Mouse (Mus musculus) bone marrow macrophage, adult 2 months (primary cell): Measurements from ENCODE around the gene 2300002M23Rik. TPM values are rescaled to one million over a fixed set of nuclear protein-coding genes. Genes with fewer than 3 reads are reported as not detected.

Experiments
- H3K27ac ChIP-seq: 2 replicates; pipeline ENCODE4 v1.5.1; 2012; ENCODE audit warnings: low read depth, low read length; ENCODE audit not compliant: insufficient read depth
- H3K4me1 ChIP-seq: 2 replicates; pipeline ENCODE4 v1.6.1; 2012; ENCODE audit warnings: low read length; ENCODE audit not compliant: control insufficient read depth, insufficient read depth
- H3K4me3 ChIP-seq: 2 replicates; pipeline ENCODE4 v1.5.1; 2012; ENCODE audit warnings: mild to moderate bottlenecking, low read length, moderate library complexity; ENCODE audit not compliant: insufficient read depth
- CTCF ChIP-seq: IDR thresholded peaks from 2 replicates; pipeline ENCODE4 v1.5.1; 2012; ENCODE audit warnings: low read depth, mild to moderate bottlenecking, low read length, moderate library complexity
- POLR2A ChIP-seq: IDR thresholded peaks from 2 replicates; pipeline ENCODE4 v1.6.1; 2012; ENCODE audit warnings: mild to moderate bottlenecking, low read depth, low read length, borderline replicate concordance
- polyA plus RNA-seq: library from polyadenylated mRNA; stranded (reverse); fragments of >200 nt; gene quantifications from 2 replicates; pipeline ENCODE4 v1.2.4, GENCODE M21; 2012; ENCODE audit not compliant: missing spikeins, insufficient read depth, insufficient read length

Gene 2300002M23Rik
- polyA plus RNA-seq, 1 experiment: not detected

- Histone ChIP-seq H3K4me3 (no peak overlapping the region), H3K27ac (no peak overlapping the region), H3K4me1 (peaks cover 3% of the 10 kb centered on the region; the same call in 1 of the 2 replicates)
- TF ChIP-seq CTCF: no peak
- no peak for TF ChIP-seq POLR2A
Measured at GRCm38 (mm10) chr17:35593786-35594185, 26.5 kb downstream of the 2300002M23Rik start.

DNA sequence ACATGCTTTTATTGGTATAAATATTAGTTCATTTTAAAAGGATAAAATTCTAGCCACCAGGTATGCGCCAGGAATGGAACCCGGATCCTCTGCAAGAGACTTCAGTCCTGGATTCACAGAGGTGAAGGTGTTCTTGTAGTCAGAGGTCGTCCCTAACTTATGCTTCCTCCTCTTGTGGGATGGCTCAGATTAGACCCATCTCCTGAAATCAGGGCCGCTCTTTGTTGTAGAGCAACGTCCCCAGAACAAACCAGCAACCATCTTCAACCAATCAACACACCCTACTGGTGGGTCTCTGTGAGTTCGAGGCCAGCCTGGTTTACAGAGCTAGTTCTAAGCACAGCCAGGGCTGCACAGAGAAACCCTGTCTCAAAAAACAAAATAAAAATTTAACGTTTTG lies 27.2 kb downstream of the 2300002M23Rik start:
- no peak overlapping the region for H3K4me3 ChIP-seq
- no peak overlapping the region for H3K27ac ChIP-seq
- H3K4me1 ChIP-seq: peaks cover 3% of the 10 kb centered on the region; the same call in 1 of the 2 replicates
- no peak for TF ChIP-seq CTCF
- no peak for TF ChIP-seq POLR2A

DNA sequence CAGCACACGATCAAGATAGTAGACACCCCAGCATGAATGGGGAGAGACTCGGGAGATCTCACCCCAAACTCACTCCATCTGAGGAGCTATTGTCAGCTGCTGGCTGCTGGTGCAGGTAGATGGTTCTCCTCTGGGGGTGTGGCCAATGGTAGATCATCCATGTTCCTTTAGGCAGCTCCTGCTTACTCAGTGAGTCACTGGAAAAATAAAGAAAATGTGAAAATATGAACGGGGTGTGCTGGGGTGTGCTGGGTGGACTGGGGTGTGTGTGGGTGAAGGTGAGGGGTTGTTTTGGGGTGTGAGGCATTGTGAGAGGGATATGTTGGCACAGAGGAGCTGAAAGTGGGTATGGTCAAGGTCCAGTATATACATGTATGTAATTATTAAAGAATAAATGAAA lies 30.1 kb downstream of the 2300002M23Rik start:
- no peak overlapping the region for H3K27ac ChIP-seq
- H3K4me1 ChIP-seq: no peaks in the 10 kb centered on the region
- no peak overlapping the region for H3K4me3 ChIP-seq
- TF ChIP-seq POLR2A: no peak
- TF ChIP-seq CTCF: no peak

DNA sequence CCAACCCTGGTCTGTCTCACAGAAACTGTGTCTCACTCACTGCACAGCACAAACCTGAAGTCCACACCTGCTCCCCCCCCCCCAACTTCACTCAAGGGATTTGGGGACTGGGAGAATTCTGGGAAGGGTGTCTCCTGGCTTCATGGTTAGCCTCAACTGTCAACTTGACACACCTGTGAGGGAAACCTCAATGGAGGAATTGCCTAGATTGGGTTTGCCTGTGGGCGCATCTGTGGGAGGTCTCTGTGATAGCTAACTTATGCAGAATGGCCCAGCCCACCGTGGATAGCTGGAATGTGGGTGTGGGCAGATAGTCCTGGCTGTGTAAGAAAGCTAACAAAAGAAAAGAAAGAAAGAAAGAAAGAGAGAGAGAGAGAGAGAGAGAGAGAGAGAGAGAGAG lies 34.0 kb downstream of the 2300002M23Rik start, which contains the start of gene Sfta2:
TSS of gene Sfta2 (plus strand) at position 301 of the 400 bp plus-strand sequence.
- Histone ChIP-seq H3K4me1 (no peaks in the 10 kb centered on the region), H3K4me3 (no peak within 1 kb of the TSS)
- no peak for TF ChIP-seq POLR2A
- no peak for TF ChIP-seq CTCF

GRCm38 (mm10) chr17:35601736-35602354 lies 34.6 kb downstream of the 2300002M23Rik start:
- TF ChIP-seq CTCF: no peak
- no peak for TF ChIP-seq POLR2A
- H3K4me3 ChIP-seq: no peak overlapping the region
- no peaks in the 10 kb centered on the region for H3K4me1 ChIP-seq
- no peak overlapping the region for H3K27ac ChIP-seq

More for the DNA sequence above, 34.0 kb downstream of the 2300002M23Rik start, which contains the start of gene Sfta2:
- H3K27ac ChIP-seq: no peak within 1 kb of the TSS

- Histone ChIP-seq H3K27ac (no peak overlapping the region), H3K4me1 (no peaks in the 10 kb centered on the region; the same call in 1 of the 2 replicates), H3K4me3 (no peak overlapping the region)
- TF ChIP-seq POLR2A (no peak), CTCF (no peak)
Measured at GRCm38 (mm10) chr17:35617127-35617526, 49.9 kb downstream of the 2300002M23Rik start.

Other genes with a start within 250 kb of the 2300002M23Rik start
- 0.63 and 0.80 TPM in 2 replicates for gene H2-Q1, start 247.0 kb upstream of the 2300002M23Rik start, polyA plus RNA-seq
- 0.91 and 1.2 TPM in 2 replicates for gene H2-Q2, start 225.2 kb upstream of the 2300002M23Rik start, polyA plus RNA-seq
- 87.8 and 102 TPM in 2 replicates for gene H2-Q4, start 187.8 kb upstream of the 2300002M23Rik start, polyA plus RNA-seq
- gene H2-Q6, start 142.6 kb upstream of the 2300002M23Rik start, polyA plus RNA-seq: 3.0 and 3.4 TPM in 2 replicates
- 15.8 and 18.3 TPM in 2 replicates for gene H2-Q7, start 128.3 kb upstream of the 2300002M23Rik start, polyA plus RNA-seq
- 5.8 TPM in 2 replicates for gene H2-Q10, start 97.4 kb upstream of the 2300002M23Rik start, polyA plus RNA-seq
- gene Pou5f1, start 61.4 kb upstream of the 2300002M23Rik start, polyA plus RNA-seq: not detected in 2 replicates
- 19.5 and 22.6 TPM in 2 replicates for gene Tcf19, start 50.6 kb upstream of the 2300002M23Rik start, polyA plus RNA-seq
- 9.8 and 12.6 TPM in 2 replicates for gene Cchcr1, start 50.4 kb upstream of the 2300002M23Rik start, polyA plus RNA-seq
- not detected in 2 replicates for gene Psors1c2, start 34.2 kb upstream of the 2300002M23Rik start, polyA plus RNA-seq
- 0.27 and 0.40 TPM in 2 replicates for gene Cdsn, start 15.3 kb upstream of the 2300002M23Rik start, polyA plus RNA-seq
- gene Sfta2, start 34.1 kb downstream of the 2300002M23Rik start, polyA plus RNA-seq: not detected in 2 replicates
- not detected in 2 replicates for gene Gm9573, start 59.2 kb downstream of the 2300002M23Rik start, polyA plus RNA-seq
- gene Mucl3, start 76.2 kb downstream of the 2300002M23Rik start, polyA plus RNA-seq: not detected in 2 replicates
- gene Vars2, start 100.1 kb downstream of the 2300002M23Rik start, polyA plus RNA-seq: 10.2 and 12.1 TPM in 2 replicates
- 12.2 and 15.8 TPM in 2 replicates for gene Gtf2h4, start 106.3 kb downstream of the 2300002M23Rik start, polyA plus RNA-seq
- 0.60 and 0.63 TPM in 2 replicates for gene Ddr1, start 137.2 kb downstream of the 2300002M23Rik start, polyA plus RNA-seq